Mouse (Mus musculus): Measurements from ENCODE around the gene Map3k11.

DNA sequence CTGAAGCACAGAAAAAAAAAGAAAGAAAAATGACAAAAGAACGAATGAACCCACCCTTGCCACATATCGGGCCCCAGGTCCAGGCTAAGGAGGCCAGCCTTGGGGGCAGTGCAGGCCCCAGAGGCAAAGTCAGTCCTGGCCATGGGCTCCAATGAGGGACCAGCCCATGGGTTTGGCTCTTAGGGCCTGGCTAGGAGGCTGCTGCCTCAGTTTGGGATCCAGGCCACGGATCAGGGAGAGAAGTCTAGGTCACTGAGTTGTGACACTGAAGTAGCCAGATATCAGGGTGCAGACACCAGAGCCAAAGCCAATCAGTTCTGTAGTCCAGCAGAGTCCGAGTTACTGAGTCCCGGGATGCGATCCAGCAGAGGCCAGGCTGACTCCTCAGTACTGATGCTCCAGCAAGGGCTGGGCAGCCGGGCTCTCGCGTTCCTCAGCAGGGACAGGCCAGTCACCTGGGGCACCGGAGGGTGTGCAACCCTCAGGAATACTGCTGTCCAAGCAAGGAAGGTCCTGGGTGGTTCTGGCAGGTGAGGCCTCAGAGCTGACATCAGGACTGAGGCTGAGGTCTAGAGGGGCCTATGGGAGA, 23.8 kb upstream of the Map3k11 start:
- TF ChIP-seq POLR2A (IDR thresholded peaks at IDR 0.05; ENCODE audit: control insufficient read depth in 1 of 2, insufficient read depth in 1 of 2, low read depth in 1 of 2, low read length in 2 of 2, poor library complexity in 1 of 2) = no peak
- no peak for TF ChIP-seq HCFC1 (IDR thresholded peaks at IDR 0.05; ENCODE audit: low read depth, low read length)
